Mouse (Mus musculus): ENCODE measurements at regions not wholly inside any gene's neighbourhood (a gene's known extent, or its start where the extent isn't known, plus 50 kb on each side); places are given as distances from the start of the nearest gene placed in this dataset.

DNA sequence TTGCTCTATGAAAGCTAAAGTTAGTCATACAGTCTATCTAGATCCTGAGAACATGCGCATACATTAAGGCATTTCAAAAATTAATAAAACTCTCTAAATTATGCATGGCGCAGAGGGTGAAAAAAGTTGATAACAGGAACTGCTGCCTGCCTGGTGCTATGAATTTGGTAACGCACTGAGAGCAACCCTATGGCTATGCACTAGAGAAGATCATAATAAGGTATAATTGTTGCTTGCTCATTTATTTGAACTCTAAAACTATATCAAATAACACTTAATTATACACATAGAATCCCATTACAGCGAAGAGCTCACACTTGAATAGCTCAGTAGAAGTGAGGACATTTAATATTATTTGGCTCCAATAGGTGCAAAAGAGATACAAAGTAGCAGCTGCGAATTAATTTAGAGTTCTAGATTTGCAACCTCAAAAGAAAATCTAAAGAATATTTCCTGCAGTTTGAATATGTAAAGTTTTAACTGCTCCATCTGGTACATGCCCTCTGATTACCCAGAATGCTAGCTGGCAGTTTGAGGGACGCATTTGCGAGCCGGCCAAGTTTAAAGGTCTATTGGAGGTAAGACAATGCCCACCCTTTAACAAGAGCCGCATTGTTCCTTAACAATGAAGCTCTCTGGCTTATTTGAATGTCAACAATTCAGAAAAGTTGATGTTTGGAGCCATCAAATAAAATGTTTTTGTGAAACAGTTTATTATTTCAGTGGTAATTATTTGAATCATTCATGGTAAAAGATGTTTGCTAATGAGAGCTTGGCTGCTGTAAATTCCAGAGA is 56.0 kb upstream of the Fbxl4 start:
- no peak for TF ChIP-seq CTCF (IDR thresholded peaks at IDR 0.05; ENCODE audit: low read depth)
- no peak for TF ChIP-seq EP300 (IDR thresholded peaks at IDR 0.05; ENCODE audit: low read depth)

Measured in heart, postnatal 0 days (tissue).